Comparison of ENCODE assay signal across 8 mouse cellular contexts in genomic region chr9:43284284-43284683, GRCm38 (mm10). TPM values are rescaled to one million over a fixed set of nuclear protein-coding genes. Genes with fewer than 3 reads are reported as not detected.
DNase-seq lines count a peak whose midpoint lies in the region; ATAC-seq and TF ChIP-seq lines count a peak whose summit lies in the region.

No protein-coding gene starts in this region.

- 0 out of 2 replicates have a peak, but pooled peaks cover 3% of the 10 kb centered on the region for H3K4me1 ChIP-seq in heart, embryonic 12.5 days (replicated peaks)
- H3K4me1 ChIP-seq in kidney, postnatal 0 days (replicated peaks; ENCODE audit: insufficient read depth, low read length), result no peaks in the 10 kb centered on the region
- H3K4me1 ChIP-seq in liver, embryonic 11.5 days (replicated peaks; ENCODE audit: control insufficient read depth, insufficient read depth, low read length), result no peaks in the 10 kb centered on the region; the same call in 1 of the 2 replicates
- H3K4me1 ChIP-seq in stomach, embryonic 15.5 days, result no peaks in the 10 kb centered on the region

- no peak overlapping the region for H3K4me2 ChIP-seq in heart, embryonic 12.5 days
- no peak overlapping the region for H3K4me2 ChIP-seq in kidney, postnatal 0 days (ENCODE audit: low read length)
- H3K4me2 ChIP-seq in liver, embryonic 11.5 days, result no peak overlapping the region
- no peak overlapping the region for H3K4me2 ChIP-seq in stomach, embryonic 15.5 days

- no peak overlapping the region for H3K4me3 ChIP-seq in heart, embryonic 12.5 days
- H3K4me3 ChIP-seq in kidney, postnatal 0 days (replicated peaks; ENCODE audit: low read depth, low read length), result no peak overlapping the region
- no peak overlapping the region for H3K4me3 ChIP-seq in liver, embryonic 11.5 days (ENCODE audit: low read depth, low read length)
- no peak overlapping the region for H3K4me3 ChIP-seq in stomach, embryonic 15.5 days (replicated peaks)

- H3K9ac ChIP-seq in heart, embryonic 12.5 days, result no peak overlapping the region
- no peak overlapping the region for H3K9ac ChIP-seq in kidney, postnatal 0 days (ENCODE audit: low read depth, low read length)
- H3K9ac ChIP-seq in liver, embryonic 11.5 days (ENCODE audit: low read depth, low read length), result no peak overlapping the region
- no peak overlapping the region for H3K9ac ChIP-seq in stomach, embryonic 15.5 days

- peak; percentile 64 for DNase-seq in A20 (ENCODE audit: low read depth, low spot score)
- DNase-seq in brain, adult 2 months (ENCODE audit: low read depth, low spot score), result peak; percentile 87
- peak; percentile 94 for DNase-seq in kidney, postnatal 0 days (ENCODE audit: low spot score)
- DNase-seq in liver, embryonic 11.5 days (ENCODE audit: low spot score), result peak; percentile 82
- DNase-seq in neural tube, embryonic 10.5 days (ENCODE audit: extremely low spot score, low spot score), result peak; percentile 89

- 9% methylated on average over 6 of the region's 6 CpGs for WGBS in heart, embryonic 12.5 days
- 10% methylated on average over 6 of the region's 6 CpGs for WGBS in kidney, postnatal 0 days
- 9% methylated on average over 6 of the region's 6 CpGs for WGBS in liver, embryonic 11.5 days
- WGBS in stomach, embryonic 15.5 days, result 5% methylated on average over 6 of the region's 6 CpGs

- peak; percentile 79 for ATAC-seq in erythroblast, adult 5-6 weeks (replicated peaks; ENCODE audit: low FRiP score, poor library complexity, severe bottlenecking)
- peak; percentile 74 for ATAC-seq in heart, embryonic 12.5 days (ENCODE audit: insufficient number of reproducible peaks, low FRiP score)
- ATAC-seq in kidney, postnatal 0 days (replicated peaks; ENCODE audit: low FRiP score, low read depth), result peak; percentile 82
- peak; percentile 75 for ATAC-seq in liver, embryonic 11.5 days (replicated peaks; ENCODE audit: low FRiP score)
- peak; percentile 84; the same call in 1 of the 2 replicates for ATAC-seq in stomach, embryonic 15.5 days (ENCODE audit: insufficient read depth, low FRiP score, low read depth)

- H3K27me3 ChIP-seq in heart, embryonic 12.5 days (replicated peaks), result peaks cover 40% of the 10 kb centered on the region
- no peaks in the 10 kb centered on the region for H3K27me3 ChIP-seq in kidney, postnatal 0 days (ENCODE audit: insufficient read depth, low read length)
- H3K27me3 ChIP-seq in liver, embryonic 11.5 days (replicated peaks; ENCODE audit: control insufficient read depth, insufficient read depth, low read length), result peaks cover 8% of the 10 kb centered on the region
- H3K27me3 ChIP-seq in stomach, embryonic 15.5 days (replicated peaks), result no peaks in the 10 kb centered on the region

- TF ChIP-seq CTCF in kidney, postnatal 0 days (IDR thresholded peaks at IDR 0.05; ENCODE audit: low read depth), result peak; percentile 97

- H3K9me3 ChIP-seq in heart, embryonic 12.5 days (replicated peaks), result no peaks in the 10 kb centered on the region
- no peaks in the 10 kb centered on the region for H3K9me3 ChIP-seq in kidney, postnatal 0 days (replicated peaks; ENCODE audit: low read length)
- H3K9me3 ChIP-seq in liver, embryonic 11.5 days (ENCODE audit: control insufficient read depth, low read length), result no peaks in the 10 kb centered on the region
- no peaks in the 10 kb centered on the region for H3K9me3 ChIP-seq in stomach, embryonic 15.5 days

- no peaks in the 10 kb centered on the region for H3K36me3 ChIP-seq in heart, embryonic 12.5 days
- no peaks in the 10 kb centered on the region for H3K36me3 ChIP-seq in kidney, postnatal 0 days (ENCODE audit: insufficient read depth, low read length)
- no peaks in the 10 kb centered on the region for H3K36me3 ChIP-seq in liver, embryonic 11.5 days (ENCODE audit: control insufficient read depth, insufficient read depth, low read length)
- no peaks in the 10 kb centered on the region for H3K36me3 ChIP-seq in stomach, embryonic 15.5 days

- no peak overlapping the region for H3K27ac ChIP-seq in heart, embryonic 12.5 days (ENCODE audit: poor library complexity, severe bottlenecking)
- H3K27ac ChIP-seq in kidney, postnatal 0 days, result no peak overlapping the region
- H3K27ac ChIP-seq in liver, embryonic 11.5 days (ENCODE audit: low read depth, low read length), result no peak overlapping the region
- no peak overlapping the region for H3K27ac ChIP-seq in stomach, embryonic 15.5 days

RNA-seq across cellular contexts. Expression of gene Trim29, which starts 26.4 kb away (rescaled TPM):
- not detected in 2 replicates for total RNA-seq in erythroblast, adult 5-6 weeks (2015; ENCODE audit: low replicate concordance)
- total RNA-seq in erythroblast, adult 5-6 weeks (2017; ENCODE audit: low replicate concordance), result 0.60 TPM in 1 of 2 replicates, not detected in the other
- 0.06 and 0.29 TPM in 2 replicates for polyA plus RNA-seq in heart, embryonic 12.5 days (2016; fragmentation: Nextera tagmentation; extraction: Ambion mirVana)
- polyA plus RNA-seq in kidney, postnatal 0 days (2015; fragmentation: Nextera tagmentation; extraction: Ambion mirVana), result 2.5 and 2.6 TPM in 2 replicates
- polyA plus RNA-seq in liver, embryonic 11.5 days (2014; fragmentation: Nextera tagmentation; extraction: Ambion mirVana), result 0.25 TPM in 1 of 2 replicates, not detected in the other
- 22.3 and 37.0 TPM in 2 replicates for polyA plus RNA-seq in stomach, embryonic 15.5 days (2015; fragmentation: Nextera tagmentation; extraction: Ambion mirVana)

RNA-seq across cellular contexts. Expression of gene Oaf, which starts 44.6 kb away (rescaled TPM):
- 2.1 and 21.7 TPM in 2 replicates for total RNA-seq in erythroblast, adult 5-6 weeks (2015; ENCODE audit: low replicate concordance)
- 1.8 and 3.7 TPM in 2 replicates for total RNA-seq in erythroblast, adult 5-6 weeks (2017; ENCODE audit: low replicate concordance)
- polyA plus RNA-seq in heart, embryonic 12.5 days (2016; fragmentation: Nextera tagmentation; extraction: Ambion mirVana), result 37.1 and 37.6 TPM in 2 replicates
- 57.2 and 62.9 TPM in 2 replicates for polyA plus RNA-seq in kidney, postnatal 0 days (2015; fragmentation: Nextera tagmentation; extraction: Ambion mirVana)
- 51.6 and 52.0 TPM in 2 replicates for polyA plus RNA-seq in liver, embryonic 11.5 days (2014; fragmentation: Nextera tagmentation; extraction: Ambion mirVana)
- 60.6 and 65.7 TPM in 2 replicates for polyA plus RNA-seq in stomach, embryonic 15.5 days (2015; fragmentation: Nextera tagmentation; extraction: Ambion mirVana)
